Mouse (Mus musculus) heart, postnatal 0 days (tissue): ENCODE measurements at regions not wholly inside any gene's neighbourhood (a gene's known extent, or its start where the extent isn't known, plus 50 kb on each side); places are given as distances from the start of the nearest gene placed in this dataset.

Source experiments
- CTCF ChIP-seq: IDR thresholded peaks from 2 replicates; pipeline ENCODE4 v1.5.1; 2016; ENCODE audit warnings: antibody characterized with exemption, control low read depth, low read depth
- EP300 ChIP-seq: IDR thresholded peaks from 2 replicates; pipeline ENCODE4 v1.6.1; 2016; ENCODE audit warnings: antibody characterized with exemption, low read depth

- TF ChIP-seq CTCF (no peak), EP300 (no peak)
Observed at GRCm38 (mm10) chr10:24406953-24407352, 183.6 kb downstream of the Moxd1 start.
